Mouse (Mus musculus): ENCODE measurements around the gene Zfp760.

- TF ChIP-seq CTCF (IDR thresholded peaks at IDR 0.05; ENCODE audit: low read depth) (no peak), EP300 (optimal IDR thresholded peaks at IDR 0.05) (no peak)
Observed at GRCm38 (mm10) chr17:21703414-21703813, 4.1 kb upstream of the Zfp760 start.

Measured in stomach, postnatal 0 days (tissue).